Mouse (Mus musculus) liver, embryonic 14.5 days (tissue): Measurements from ENCODE around the gene Ifitm6. TPM values are rescaled to one million over a fixed set of nuclear protein-coding genes. Genes with fewer than 3 reads are reported as not detected.

ENCODE experiments used
- ATAC-seq: fragments of 200-750 bp; cut with Nextera tagmentation; 2 replicates; pipeline ENCODE4 v1.8.0; 2017; ENCODE audit warnings: moderate number of reproducible peaks, mild to moderate bottlenecking, moderate library complexity; ENCODE audit not compliant: insufficient read depth
- DNase-seq, 3 experiments: peaks; one replicate each; pipeline ENCODE4 v3.0.0-alpha.2; 2012 to 2013; ENCODE audit warnings: low read depth in 3 of 3, low spot score in 3 of 3
- H3K27ac ChIP-seq: fragments of 300-500 bp; sonication (generic); 2 replicates; pipeline ENCODE4 v1.5.1; 2014; ENCODE audit warnings: moderate library complexity, mild to moderate bottlenecking, control low read depth, inconsistent platforms
- H3K27me3 ChIP-seq: fragments of 300-500 bp; sonication (generic); 2 replicates; pipeline ENCODE4 v1.6.1; 2014; ENCODE audit warnings: mild to moderate bottlenecking, low read length, moderate library complexity; ENCODE audit not compliant: control insufficient read depth, insufficient read depth
- H3K36me3 ChIP-seq: fragments of 300-500 bp; sonication (generic); replicated peaks from 2 replicates; pipeline ENCODE4 v1.6.1; 2014; ENCODE audit warnings: low read depth; ENCODE audit not compliant: control insufficient read depth, insufficient read depth
- H3K4me1 ChIP-seq, 2 experiments: fragments of 200-500 bp in 1 of 2; fragments of 300-500 bp in 1 of 2; sonication (generic) in 1 of 2; replicated peaks; 2 replicates each; pipeline ENCODE4 v1.6.1; 2012 to 2014; ENCODE audit warnings: antibody characterized with exemption in 1 of 2, inconsistent platforms in 1 of 2, low read length in 1 of 2; ENCODE audit not compliant: control insufficient read depth in 2 of 2, insufficient read depth in 2 of 2
- H3K4me2 ChIP-seq: fragments of 300-500 bp; sonication (generic); 2 replicates; pipeline ENCODE4 v1.6.1; 2014; ENCODE audit warnings: low read depth, mild to moderate bottlenecking, control low read depth, moderate library complexity
- H3K4me3 ChIP-seq, 2 experiments: fragments of 200-500 bp in 1 of 2; fragments of 300-500 bp in 1 of 2; sonication (generic) in 1 of 2; 2 replicates each; pipeline ENCODE4 v1.5.1; 2012 to 2014; ENCODE audit warnings: low read depth in 2 of 2, low read length in 2 of 2, mild to moderate bottlenecking in 2 of 2, control low read depth in 1 of 2, inconsistent platforms in 1 of 2, moderate library complexity in 1 of 2; ENCODE audit not compliant: insufficient read depth in 1 of 2
- H3K9ac ChIP-seq: fragments of 300-500 bp; sonication (generic); replicated peaks from 2 replicates; pipeline ENCODE4 v1.6.1; 2014; ENCODE audit warnings: mild to moderate bottlenecking, control low read depth, moderate library complexity
- H3K9me3 ChIP-seq: fragments of 300-500 bp; sonication (generic); 2 replicates; pipeline ENCODE4 v1.6.1; 2016; ENCODE audit warnings: low read length, mixed read lengths; ENCODE audit not compliant: control insufficient read depth
- CTCF ChIP-seq: IDR thresholded peaks from 2 replicates; pipeline ENCODE4 v1.5.1; 2016; ENCODE audit warnings: antibody characterized with exemption, low read depth, control low read depth
- EP300 ChIP-seq: IDR thresholded peaks from 2 replicates; pipeline ENCODE4 v1.6.1; 2016; ENCODE audit warnings: antibody characterized with exemption, low read depth
- WGBS: fragments of 180-500 bp; shearing (Covaris S2); extraction: QIAGEN DNeasy Blood & Tissue Kit; methylation state at CpG from one replicate; pipeline ENCODE4 v1.1.7; 2014; ENCODE audit not compliant: insufficient replicate concordance; 5-methylcytosine and 5-hydroxymethylcytosine counted together
- polyA plus RNA-seq, 2 experiments: library from polyadenylated mRNA; depleted of rRNA in 1 of 2; stranded (reverse) in 1 of 2; unstranded in 1 of 2; fragments of >200 nt; fragmentation: Nextera tagmentation in 1 of 2; extraction: Ambion mirVana in 1 of 2; gene quantifications; 2 replicates each; pipeline versions ENCODE4 v1.2.1 to v1.2.3; 2012 to 2014

The Ifitm6 gene
- polyA plus RNA-seq, 2 experiments: 9.2 to 9.6 TPM

GRCm38 (mm10) chr7:141000881-141001708, 16.6 kb downstream of the Ifitm6 start:
- H3K4me1 ChIP-seq: 0 out of 4 replicates have a peak, but pooled peaks cover 0 to 1% of the 10 kb centered on the region in 2 experiments
- ATAC-seq (no peak), DNase-seq (no peak)
- no peak overlapping the region for H3K4me2 ChIP-seq
- no peak overlapping the region for H3K9ac ChIP-seq
- H3K27ac ChIP-seq: no peak overlapping the region
- no peak overlapping the region for H3K4me3 ChIP-seq
- TF ChIP-seq CTCF (no peak), EP300 (no peak)
- no peaks in the 10 kb centered on the region for H3K36me3 ChIP-seq
- no peaks in the 10 kb centered on the region for H3K27me3 ChIP-seq
- H3K9me3 ChIP-seq: no peaks in the 10 kb centered on the region
- whole genome bisulfite sequencing: 67% methylated on average over 15 of the region's 15 CpGs

- no peak overlapping the region for H3K4me2 ChIP-seq
- no peak for ATAC-seq
- TF ChIP-seq EP300 (no peak), CTCF (no peak)
- 49% methylated on average over 11 of the region's 11 CpGs for WGBS
- H3K27me3 ChIP-seq: no peaks in the 10 kb centered on the region
- H3K27ac ChIP-seq: no peak overlapping the region
- H3K36me3 ChIP-seq: no peaks in the 10 kb centered on the region
- H3K9ac ChIP-seq: no peak overlapping the region
- no peak overlapping the region for H3K4me3 ChIP-seq
- H3K4me1 ChIP-seq: 0 out of 4 replicates have a peak, but pooled peaks cover 0 to 1% of the 10 kb centered on the region in 2 experiments
- H3K9me3 ChIP-seq: no peaks in the 10 kb centered on the region
- DNase-seq: no peak
Measured at GRCm38 (mm10) chr7:140998853-140999700, 18.6 kb downstream of the Ifitm6 start.

GRCm38 (mm10) chr7:140997817-140998216, 19.9 kb downstream of the Ifitm6 start:
- DNase-seq (no peak), ATAC-seq (no peak)
- Histone ChIP-seq H3K9ac (no peak overlapping the region), H3K27me3 (no peaks in the 10 kb centered on the region), H3K36me3 (no peaks in the 10 kb centered on the region), H3K4me2 (no peak overlapping the region), H3K9me3 (no peaks in the 10 kb centered on the region), H3K4me3 (no peak overlapping the region), H3K27ac (no peak overlapping the region), H3K4me1 (0 out of 4 replicates have a peak, but pooled peaks cover 0 to 1% of the 10 kb centered on the region in 2 experiments)
- no peak for TF ChIP-seq CTCF
- TF ChIP-seq EP300: no peak
- WGBS: 7% methylated on average over 1 of the region's 1 CpGs

GRCm38 (mm10) chr7:140991117-140991689, 26.5 kb downstream of the Ifitm6 start:
- Histone ChIP-seq H3K9ac (no peak overlapping the region), H3K36me3 (no peaks in the 10 kb centered on the region), H3K27ac (no peak overlapping the region), H3K4me1 (peaks cover 0 to 9% of the 10 kb centered on the region in 2 experiments; a peak in 2 of 4 replicates), H3K4me3 (no peak overlapping the region), H3K4me2 (no peak overlapping the region), H3K9me3 (no peaks in the 10 kb centered on the region), H3K27me3 (no peaks in the 10 kb centered on the region)
- TF ChIP-seq EP300 (no peak), CTCF (peak; percentile 44)
- WGBS: 29% methylated on average over 14 of the region's 14 CpGs
- ATAC-seq (no peak), DNase-seq (no peak)
